Mouse (Mus musculus) neural tube, embryonic 14.5 days (tissue): ENCODE data around the gene Hjurp. TPM values are rescaled to one million over a fixed set of nuclear protein-coding genes. Genes with fewer than 3 reads are reported as not detected.

ENCODE experiments used
- ATAC-seq: fragments of 200-750 bp; cut with Nextera tagmentation; 2 replicates; pipeline ENCODE4 v1.8.0; 2017; ENCODE audit warnings: low read depth, mild to moderate bottlenecking, moderate TSS enrichment, moderate library complexity
- H3K27ac ChIP-seq: fragments of 300-500 bp; sonication (generic); 2 replicates; pipeline ENCODE4 v1.5.1; 2014; ENCODE audit warnings: low read depth, mild to moderate bottlenecking, control low read depth, low read length, moderate library complexity, mixed read lengths
- H3K27me3 ChIP-seq: fragments of 300-500 bp; sonication (generic); 2 replicates; pipeline ENCODE4 v1.6.1; 2014; ENCODE audit warnings: low read length; ENCODE audit not compliant: control insufficient read depth, insufficient read depth
- H3K36me3 ChIP-seq: fragments of 300-500 bp; sonication (generic); 2 replicates; pipeline ENCODE4 v1.6.1; 2014; ENCODE audit warnings: low read length, mixed read lengths; ENCODE audit not compliant: control insufficient read depth, insufficient read depth
- H3K4me1 ChIP-seq: fragments of 300-500 bp; sonication (generic); 2 replicates; pipeline ENCODE4 v1.6.1; 2014; ENCODE audit warnings: low read length; ENCODE audit not compliant: control insufficient read depth, insufficient read depth
- H3K4me2 ChIP-seq: fragments of 300-500 bp; sonication (generic); 2 replicates; pipeline ENCODE4 v1.6.1; 2014; ENCODE audit warnings: mild to moderate bottlenecking, low read depth, low read length, control low read depth
- H3K4me3 ChIP-seq: fragments of 300-500 bp; sonication (generic); 2 replicates; pipeline ENCODE4 v1.5.1; 2014; ENCODE audit warnings: low read depth, low read length, control low read depth, mixed read lengths
- H3K9ac ChIP-seq: fragments of 300-500 bp; sonication (generic); replicated peaks from 2 replicates; pipeline ENCODE4 v1.6.1; 2014; ENCODE audit warnings: low read depth, mild to moderate bottlenecking, control low read depth, low read length, mixed read lengths
- H3K9me3 ChIP-seq: fragments of 300-500 bp; sonication (generic); 2 replicates; pipeline ENCODE4 v1.6.1; 2016; ENCODE audit warnings: low read length; ENCODE audit not compliant: control insufficient read depth
- WGBS: fragments of 180-500 bp; shearing (Covaris S2); extraction: QIAGEN DNeasy Blood & Tissue Kit; methylation state at CpG from one replicate; pipeline ENCODE4 v1.1.7; 2014; 5-methylcytosine and 5-hydroxymethylcytosine counted together
- polyA plus RNA-seq: library from polyadenylated mRNA; unstranded; fragments of >200 nt; fragmentation: Nextera tagmentation; extraction: Ambion mirVana; gene quantifications from 2 replicates; pipeline ENCODE4 v1.2.1, GENCODE M21; 2014

The Hjurp gene
- polyA plus RNA-seq, 1 experiment from 2014 or later: 55.8 TPM

DNA sequence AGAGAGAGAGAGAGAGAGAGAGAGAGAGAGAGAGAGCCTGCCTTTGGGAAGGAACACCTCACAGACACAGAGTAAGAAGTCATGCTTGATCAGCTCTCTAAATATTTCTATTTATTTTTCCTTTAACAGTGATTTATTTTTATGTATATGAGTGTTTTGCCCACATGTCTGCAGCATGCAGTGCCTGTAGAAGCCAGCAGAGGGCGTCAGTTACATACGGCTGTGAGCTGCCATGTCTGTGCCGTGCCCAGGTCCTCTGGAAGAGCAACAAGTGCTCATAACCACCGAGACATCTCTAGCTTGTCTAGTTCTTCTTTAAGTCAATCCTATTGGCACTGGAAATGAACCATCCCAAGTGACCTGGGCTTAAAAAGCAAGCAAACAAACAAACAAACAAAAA is 12.5 kb upstream of the Hjurp start:
- H3K36me3 ChIP-seq: no peaks in the 10 kb centered on the region
- no peaks in the 10 kb centered on the region for H3K4me1 ChIP-seq
- H3K4me3 ChIP-seq: no peak overlapping the region
- ATAC-seq: no peak
- WGBS: 44% methylated on average over 4 of the region's 4 CpGs
- no peak overlapping the region for H3K27ac ChIP-seq
- no peak overlapping the region for H3K9ac ChIP-seq
- H3K27me3 ChIP-seq: no peaks in the 10 kb centered on the region
- H3K9me3 ChIP-seq: peaks cover 41% of the 10 kb centered on the region
- no peak overlapping the region for H3K4me2 ChIP-seq

DNA sequence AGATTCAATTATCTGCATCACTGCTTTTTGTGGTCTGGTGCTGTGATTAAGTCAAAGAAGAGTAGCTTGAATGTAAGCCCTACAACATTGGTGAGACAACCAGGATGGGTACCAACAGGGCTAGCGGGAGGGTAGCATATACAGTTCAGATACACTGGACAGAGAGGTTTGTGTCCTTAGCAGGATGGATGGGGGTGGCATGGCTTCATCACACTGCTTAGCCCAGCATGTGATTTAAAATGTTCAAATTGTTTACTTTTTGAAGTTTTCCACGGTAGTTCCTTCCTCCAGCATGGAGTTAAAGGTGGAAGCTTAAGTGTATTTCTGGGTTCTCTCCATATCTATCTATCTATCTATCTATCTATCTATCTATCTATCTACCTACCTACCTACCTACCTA is 11.7 kb upstream of the Hjurp start:
- 48% methylated on average over 2 of the region's 2 CpGs for WGBS
- H3K9me3 ChIP-seq: peaks cover 46% of the 10 kb centered on the region
- H3K4me1 ChIP-seq: no peaks in the 10 kb centered on the region
- no peaks in the 10 kb centered on the region for H3K36me3 ChIP-seq
- H3K4me2 ChIP-seq: no peak overlapping the region
- ATAC-seq: no peak
- no peaks in the 10 kb centered on the region for H3K27me3 ChIP-seq
- H3K27ac ChIP-seq: no peak overlapping the region
- H3K9ac ChIP-seq: no peak overlapping the region
- no peak overlapping the region for H3K4me3 ChIP-seq

DNA sequence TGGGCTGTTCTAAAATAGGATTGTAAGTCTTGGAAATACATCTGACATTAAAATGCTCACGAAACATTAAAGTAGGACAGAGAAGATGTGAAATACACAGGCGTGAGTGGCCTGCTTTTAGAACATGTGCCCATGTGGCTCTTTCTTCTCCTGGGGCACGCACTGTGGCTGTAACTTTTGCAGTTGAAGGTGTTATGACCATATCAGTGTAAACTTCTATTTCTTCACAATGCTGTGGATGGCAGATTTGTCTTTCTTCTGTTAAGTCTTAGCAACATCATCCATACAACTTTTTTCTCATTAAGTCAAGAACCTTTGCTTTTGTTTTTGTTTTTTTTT is 11.3 kb upstream of the Hjurp start:
- Histone ChIP-seq H3K27me3 (no peaks in the 10 kb centered on the region), H3K36me3 (no peaks in the 10 kb centered on the region), H3K4me1 (no peaks in the 10 kb centered on the region), H3K9ac (no peak overlapping the region), H3K9me3 (peaks cover 46% of the 10 kb centered on the region), H3K4me2 (no peak overlapping the region), H3K4me3 (no peak overlapping the region), H3K27ac (no peak overlapping the region)
- 74% methylated on average over 3 of the region's 3 CpGs for WGBS
- no peak for ATAC-seq

GRCm38 (mm10) chr1:88288056-88288788 is 10.8 kb upstream of the Hjurp start:
- no peak for ATAC-seq
- Histone ChIP-seq H3K4me2 (no peak overlapping the region), H3K4me1 (no peaks in the 10 kb centered on the region), H3K4me3 (no peak overlapping the region), H3K9me3 (peaks cover 50% of the 10 kb centered on the region), H3K27ac (no peak overlapping the region), H3K9ac (no peak overlapping the region), H3K36me3 (no peaks in the 10 kb centered on the region), H3K27me3 (no peaks in the 10 kb centered on the region)
- WGBS: 46% methylated on average over 3 of the region's 3 CpGs

GRCm38 (mm10) chr1:88287697-88287980 is 10.2 kb upstream of the Hjurp start:
- Histone ChIP-seq H3K4me2 (no peak overlapping the region), H3K27ac (no peak overlapping the region), H3K27me3 (no peaks in the 10 kb centered on the region), H3K9me3 (peaks cover 56% of the 10 kb centered on the region), H3K4me1 (no peaks in the 10 kb centered on the region), H3K4me3 (no peak overlapping the region), H3K9ac (no peak overlapping the region), H3K36me3 (no peaks in the 10 kb centered on the region)
- ATAC-seq: no peak
- WGBS: 40% methylated on average over 5 of the region's 5 CpGs

- Histone ChIP-seq H3K36me3 (no peaks in the 10 kb centered on the region), H3K4me3 (no peak overlapping the region), H3K9me3 (peaks cover 57% of the 10 kb centered on the region), H3K4me2 (no peak overlapping the region), H3K4me1 (no peaks in the 10 kb centered on the region), H3K27ac (no peak overlapping the region), H3K9ac (no peak overlapping the region), H3K27me3 (no peaks in the 10 kb centered on the region)
- 77% methylated on average over 13 of the region's 13 CpGs for WGBS
- ATAC-seq: no peak
Observed at GRCm38 (mm10) chr1:88286887-88287696, 9.7 kb upstream of the Hjurp start.

- 82% methylated on average over 15 of the region's 15 CpGs for WGBS
- H3K27me3 ChIP-seq: no peaks in the 10 kb centered on the region
- H3K9me3 ChIP-seq: peaks cover 50% of the 10 kb centered on the region
- H3K9ac ChIP-seq: no peak overlapping the region
- no peak for ATAC-seq
- H3K27ac ChIP-seq: no peak overlapping the region
- no peak overlapping the region for H3K4me2 ChIP-seq
- no peak overlapping the region for H3K4me3 ChIP-seq
- H3K4me1 ChIP-seq: no peaks in the 10 kb centered on the region
- no peaks in the 10 kb centered on the region for H3K36me3 ChIP-seq
Observed at GRCm38 (mm10) chr1:88286136-88286845, 8.9 kb upstream of the Hjurp start.

- H3K27me3 ChIP-seq: no peaks in the 10 kb centered on the region
- no peaks in the 10 kb centered on the region for H3K36me3 ChIP-seq
- H3K27ac ChIP-seq: no peak overlapping the region
- no peak overlapping the region for H3K4me2 ChIP-seq
- H3K4me1 ChIP-seq: no peaks in the 10 kb centered on the region
- H3K9me3 ChIP-seq: peaks cover 46% of the 10 kb centered on the region
- no peak for ATAC-seq
- H3K4me3 ChIP-seq: no peak overlapping the region
- H3K9ac ChIP-seq: no peak overlapping the region
- 72% methylated on average over 5 of the region's 5 CpGs for WGBS
Observed at GRCm38 (mm10) chr1:88285652-88286051, 8.2 kb upstream of the Hjurp start.

DNA sequence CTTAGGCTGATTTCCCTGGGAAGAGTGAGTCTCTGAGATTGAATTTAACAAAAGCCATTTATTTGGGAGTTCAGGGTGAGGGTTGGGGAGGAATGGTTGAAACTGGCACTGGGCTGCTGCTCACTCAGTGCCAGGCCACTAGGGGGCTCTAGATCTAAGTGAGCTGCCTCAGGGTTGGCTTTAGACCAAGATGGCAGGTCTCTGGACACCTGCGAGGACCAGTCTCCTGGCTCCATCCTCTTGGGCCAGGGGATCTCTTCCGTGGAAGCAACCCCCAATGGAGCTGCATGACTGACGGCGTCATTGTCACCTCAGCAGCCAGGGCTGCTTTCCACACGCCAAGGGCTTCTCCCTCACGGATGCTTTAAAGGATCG is 7.5 kb upstream of the Hjurp start:
- ATAC-seq: no peak
- Histone ChIP-seq H3K4me3 (no peak overlapping the region), H3K9me3 (peaks cover 39% of the 10 kb centered on the region), H3K4me2 (no peak overlapping the region), H3K36me3 (no peaks in the 10 kb centered on the region), H3K4me1 (no peaks in the 10 kb centered on the region), H3K27me3 (no peaks in the 10 kb centered on the region), H3K9ac (no peak overlapping the region), H3K27ac (no peak overlapping the region)
- 61% methylated on average over 7 of the region's 7 CpGs for WGBS
